Mouse (Mus musculus) layer of hippocampus, adult 11-12 months (tissue): ENCODE data around the gene Ints4.
A peak's percentile ranks its signal among the peaks of the same experiment; 100 is the strongest.
"Not testable (repeated sequence)": the region's sequence is repeated elsewhere in the genome, so short reads cannot be mapped to it uniquely, and the experiment has no call there.

Experiments
- DNase-seq: peaks from one replicate; pipeline ENCODE4 v3.0.0; 2022; ENCODE audit warnings: low spot score

The Ints4 gene

GRCm38 (mm10) chr7:97480821-97481339, at the start of gene Ints4:
Gene Ints4, plus strand, starts transcription at chr7:97480956.
- peak; percentile 93 for DNase-seq

GRCm38 (mm10) chr7:97433517-97433916, 47.2 kb upstream of the Ints4 start:
- DNase-seq = not testable (repeated sequence)

GRCm38 (mm10) chr7:97434517-97434916, 46.2 kb upstream of the Ints4 start:
- DNase-seq = no peak

GRCm38 (mm10) chr7:97438986-97439385, 41.8 kb upstream of the Ints4 start:
- no peak for DNase-seq

- peak; percentile 94 for DNase-seq
Measured at GRCm38 (mm10) chr7:97446171-97446925, 34.4 kb upstream of the Ints4 start.

GRCm38 (mm10) chr7:97447050-97447531, 33.7 kb upstream of the Ints4 start:
- peak; percentile 41 for DNase-seq

GRCm38 (mm10) chr7:97451023-97451422, 29.7 kb upstream of the Ints4 start, which contains the start of gene Kctd14:
Gene Kctd14, plus strand, starts transcription at chr7:97451323.
- not testable (repeated sequence) for DNase-seq

GRCm38 (mm10) chr7:97452196-97452595, 28.6 kb upstream of the Ints4 start:
- DNase-seq = no peak

- DNase-seq = no peak
Measured at GRCm38 (mm10) chr7:97453141-97453921, 27.4 kb upstream of the Ints4 start.

- no peak for DNase-seq
Measured at GRCm38 (mm10) chr7:97454795-97455194, 26.0 kb upstream of the Ints4 start.

GRCm38 (mm10) chr7:97455577-97455976, 25.2 kb upstream of the Ints4 start:
- DNase-seq = no peak

- peak; percentile 67 for DNase-seq
Measured at GRCm38 (mm10) chr7:97473001-97473400, 7.8 kb upstream of the Ints4 start.

- no peak for DNase-seq
Measured at GRCm38 (mm10) chr7:97479349-97479748, 1.4 kb upstream of the Ints4 start.

GRCm38 (mm10) chr7:97480290-97480689, 466 bp upstream of the Ints4 start:
- DNase-seq = no peak

- no peak for DNase-seq
Measured at GRCm38 (mm10) chr7:97483378-97483777, 2.6 kb downstream of the Ints4 start.

- DNase-seq = no peak
Measured at GRCm38 (mm10) chr7:97491157-97491556, 10.4 kb downstream of the Ints4 start.

- DNase-seq = no peak
Measured at GRCm38 (mm10) chr7:97492420-97492819, 11.7 kb downstream of the Ints4 start.

GRCm38 (mm10) chr7:97495052-97495451, 14.3 kb downstream of the Ints4 start:
- DNase-seq = no peak

- no peak for DNase-seq
Measured at GRCm38 (mm10) chr7:97500555-97501209, 19.9 kb downstream of the Ints4 start.

GRCm38 (mm10) chr7:97514786-97515185, 34.0 kb downstream of the Ints4 start:
- no peak for DNase-seq

GRCm38 (mm10) chr7:97519935-97520334, 39.2 kb downstream of the Ints4 start:
- DNase-seq = peak; percentile 16

GRCm38 (mm10) chr7:97535531-97535930, 54.8 kb downstream of the Ints4 start:
- DNase-seq = no peak
